Mouse (Mus musculus) G1E (cell line): ENCODE measurements around the gene Egfl7. TPM values are rescaled to one million over a fixed set of nuclear protein-coding genes. Genes with fewer than 3 reads are reported as not detected.
A peak's percentile ranks its signal among the peaks of the same experiment; 100 is the strongest.

ENCODE experiments used
- ATAC-seq: 2 replicates; pipeline ENCODE4 v1.8.0; 2016; ENCODE audit warnings: mild to moderate bottlenecking; ENCODE audit not compliant: insufficient number of reproducible peaks, poor library complexity, low FRiP score, severe bottlenecking; ENCODE audit errors: extremely low read depth
- DNase-seq: peaks from one replicate; pipeline ENCODE4 v3.0.0; 2012; ENCODE audit warnings: low spot score
- H3K27me3 ChIP-seq: 2 replicates; pipeline ENCODE4 v1.6.1; 2012; ENCODE audit warnings: mild to moderate bottlenecking, low read length, inconsistent platforms; ENCODE audit not compliant: insufficient read depth
- H3K36me3 ChIP-seq: replicated peaks from 2 replicates; pipeline ENCODE3; 2012; ENCODE audit warnings: mild to moderate bottlenecking, inconsistent platforms
- H3K4me1 ChIP-seq: 2 replicates; pipeline ENCODE4 v1.6.1; 2012; ENCODE audit warnings: low read depth, low read length, inconsistent platforms, mixed read lengths; ENCODE audit not compliant: insufficient read depth
- H3K4me3 ChIP-seq: 2 replicates; pipeline ENCODE4 v1.5.1; 2012; ENCODE audit warnings: low read depth, mild to moderate bottlenecking, inconsistent platforms, low read length, moderate library complexity, mixed read lengths
- H3K9me3 ChIP-seq: replicated peaks from 2 replicates; pipeline ENCODE4 v1.6.1; 2012; ENCODE audit warnings: inconsistent platforms
- CTCF ChIP-seq: IDR thresholded peaks from 2 replicates; pipeline ENCODE4 v1.5.1; 2012; ENCODE audit warnings: low read depth, low read length, inconsistent platforms, mixed read lengths
- GATA1 ChIP-seq: IDR thresholded peaks from 2 replicates; pipeline ENCODE4 v1.6.1; 2012; ENCODE audit warnings: borderline replicate concordance, low read length, inconsistent platforms, mixed read lengths
- GATA2 ChIP-seq: IDR thresholded peaks from 2 replicates; pipeline ENCODE4 v1.6.1; 2012; ENCODE audit warnings: low read depth, low read length, inconsistent platforms, borderline replicate concordance
- POLR2AphosphoS5 ChIP-seq: IDR thresholded peaks from 2 replicates; pipeline ENCODE4 v1.6.1; 2012; ENCODE audit warnings: low read depth, low read length, inconsistent platforms; ENCODE audit not compliant: insufficient replicate concordance
- TAL1 ChIP-seq: conservative IDR thresholded peaks from 2 replicates; pipeline ENCODE4 v1.6.1; 2012; ENCODE audit warnings: low read depth, low read length, inconsistent platforms, mixed read lengths
- polyA plus RNA-seq: library from polyadenylated mRNA; stranded (reverse); fragments of >175 nt; gene quantifications from 2 replicates; pipeline ENCODE4 v1.2.3, GENCODE M21; 2012
- total RNA-seq, 2 experiments: library from RNA; stranded (forward) in 1 of 2; stranded (reverse) in 1 of 2; fragments of 200-1000 nt in 1 of 2; fragments of >200 nt in 1 of 2; fragmentation: Nextera tagmentation in 1 of 2; gene quantifications; 2 replicates each; pipeline ENCODE4 v1.2.3; 2014 to 2017

Egfl7 gene
- total and polyA plus RNA-seq, 3 experiments, result 29.6 to 160 (median 136) TPM

GRCm38 (mm10) chr2:26603720-26604671, 24.2 kb downstream of the Egfl7 start, which contains the start of gene Agpat2:
TSS of gene Agpat2 (minus strand) at chr2:26604417.
- Histone ChIP-seq H3K4me1 (peaks cover 14% of the 10 kb centered on the region), H3K4me3 (peak within 1 kb of the TSS; percentile 71), H3K36me3 (no peaks in the 10 kb centered on the region), H3K9me3 (no peaks in the 10 kb centered on the region), H3K27me3 (peaks cover 83% of the 10 kb centered on the region)
- TF ChIP-seq POLR2AphosphoS5 (no peak), TAL1 (no peak), CTCF (no peak), GATA2 (no peak), GATA1 (no peak)
- ATAC-seq, result no peak; the same call in none of the 2 replicates
- DNase-seq, result peak; percentile 50

GRCm38 (mm10) chr2:26605331-26605730, 25.5 kb downstream of the Egfl7 start:
- peaks cover 85% of the 10 kb centered on the region for H3K27me3 ChIP-seq
- H3K4me1 ChIP-seq, result peaks cover 14% of the 10 kb centered on the region
- TF ChIP-seq GATA2 (no peak), TAL1 (no peak), CTCF (no peak)
- no peaks in the 10 kb centered on the region for H3K9me3 ChIP-seq
- no peaks in the 10 kb centered on the region for H3K36me3 ChIP-seq
- no peak for ATAC-seq
- no peak overlapping the region for H3K4me3 ChIP-seq
- no peak for DNase-seq

GRCm38 (mm10) chr2:26606579-26606978, 26.8 kb downstream of the Egfl7 start:
- TF ChIP-seq GATA2 (no peak), GATA1 (no peak), TAL1 (no peak), CTCF (no peak), POLR2AphosphoS5 (no peak)
- Histone ChIP-seq H3K36me3 (no peaks in the 10 kb centered on the region), H3K27me3 (peaks cover 85% of the 10 kb centered on the region), H3K4me3 (no peak overlapping the region), H3K9me3 (no peaks in the 10 kb centered on the region), H3K4me1 (peaks cover 14% of the 10 kb centered on the region)
- ATAC-seq, result no peak
- no peak for DNase-seq

- no peaks in the 10 kb centered on the region for H3K9me3 ChIP-seq
- peaks cover 91% of the 10 kb centered on the region for H3K27me3 ChIP-seq
- TF ChIP-seq GATA2, result no peak
- no peak overlapping the region for H3K4me3 ChIP-seq
- peaks cover 14% of the 10 kb centered on the region for H3K4me1 ChIP-seq
- H3K36me3 ChIP-seq, result no peaks in the 10 kb centered on the region
- DNase-seq, result no peak
- no peak for ATAC-seq
These were observed 27.5 kb downstream of the Egfl7 start for GRCm38 (mm10) chr2:26607056-26607910.

- Histone ChIP-seq H3K4me1 (peaks cover 9% of the 10 kb centered on the region; the same call in 1 of the 2 replicates), H3K36me3 (no peaks in the 10 kb centered on the region), H3K4me3 (no peak overlapping the region), H3K9me3 (no peaks in the 10 kb centered on the region), H3K27me3 (peaks cover 87% of the 10 kb centered on the region)
- ATAC-seq, result no peak
- DNase-seq, result no peak
- TF ChIP-seq POLR2AphosphoS5 (no peak), TAL1 (no peak), CTCF (no peak), GATA1 (no peak)
These were observed 29.0 kb downstream of the Egfl7 start for GRCm38 (mm10) chr2:26608781-26609180.

- no peak for TF ChIP-seq TAL1
- no peak for TF ChIP-seq GATA1
- TF ChIP-seq POLR2AphosphoS5, result no peak
- TF ChIP-seq CTCF, result no peak
- TF ChIP-seq GATA2, result no peak
- DNase-seq, result no peak
- H3K9me3 ChIP-seq, result no peaks in the 10 kb centered on the region
- no peaks in the 10 kb centered on the region for H3K36me3 ChIP-seq
- peaks cover 4% of the 10 kb centered on the region; the same call in 1 of the 2 replicates for H3K4me1 ChIP-seq
- H3K4me3 ChIP-seq, result no peak overlapping the region
- ATAC-seq, result no peak
- peaks cover 87% of the 10 kb centered on the region for H3K27me3 ChIP-seq
These were observed 29.4 kb downstream of the Egfl7 start for GRCm38 (mm10) chr2:26609261-26609661.
